Mouse (Mus musculus): Measurements from ENCODE around the gene Chd1.
"Not testable (repeated sequence)": the region's sequence is repeated elsewhere in the genome, so short reads cannot be mapped to it uniquely, and the experiment has no call there.

Gene Chd1

GRCm38 (mm10) chr17:15737346-15737917 is 32.7 kb downstream of the Chd1 start:
- no peak for DNase-seq

GRCm38 (mm10) chr17:15741836-15742235 is 37.1 kb downstream of the Chd1 start:
- no peak for DNase-seq

GRCm38 (mm10) chr17:15742953-15743352 is 38.2 kb downstream of the Chd1 start:
- no peak for DNase-seq

- DNase-seq = no peak
Measured at GRCm38 (mm10) chr17:15743379-15743778, 38.6 kb downstream of the Chd1 start.

- DNase-seq = no peak
Measured at GRCm38 (mm10) chr17:15746696-15747095, 41.9 kb downstream of the Chd1 start.

- no peak for DNase-seq
Measured at GRCm38 (mm10) chr17:15748022-15748421, 43.3 kb downstream of the Chd1 start.

GRCm38 (mm10) chr17:15751264-15751663 is 46.5 kb downstream of the Chd1 start:
- not testable (repeated sequence) for DNase-seq

GRCm38 (mm10) chr17:15761191-15761590 is 56.4 kb downstream of the Chd1 start:
- peak; percentile 41 to 47 for DNase-seq

GRCm38 (mm10) chr17:15769081-15769724 is 64.4 kb downstream of the Chd1 start:
- peak; percentile 59 to 62 for DNase-seq

GRCm38 (mm10) chr17:15773956-15774355 is 69.2 kb downstream of the Chd1 start:
- DNase-seq = peak; percentile 34 to 40

GRCm38 (mm10) chr17:15774565-15775215 is 69.9 kb downstream of the Chd1 start:
- peak; percentile 21 to 25 for DNase-seq

GRCm38 (mm10) chr17:15776349-15776748 is 71.6 kb downstream of the Chd1 start:
- DNase-seq = no peak

GRCm38 (mm10) chr17:15777979-15778378 is 73.2 kb downstream of the Chd1 start:
- peak; percentile 73 to 78 for DNase-seq

- DNase-seq = peak; percentile 46 to 59
Measured at GRCm38 (mm10) chr17:15787036-15787435, 82.3 kb downstream of the Chd1 start.

- no peak for DNase-seq
Measured at GRCm38 (mm10) chr17:15790716-15791115, 85.9 kb downstream of the Chd1 start.

GRCm38 (mm10) chr17:15799195-15799793 is 94.5 kb downstream of the Chd1 start:
- no peak for DNase-seq

- DNase-seq = peak; percentile 30 to 32
Measured at GRCm38 (mm10) chr17:15804008-15804812, 99.4 kb downstream of the Chd1 start.

- no peak for DNase-seq
Measured at GRCm38 (mm10) chr17:15807295-15807984, 102.7 kb downstream of the Chd1 start.

- no peak for DNase-seq
Measured at GRCm38 (mm10) chr17:15808015-15808414, 103.2 kb downstream of the Chd1 start.

- no peak for DNase-seq
Measured at GRCm38 (mm10) chr17:15808468-15809374, 104.0 kb downstream of the Chd1 start.

GRCm38 (mm10) chr17:15809949-15810348 is 105.2 kb downstream of the Chd1 start:
- DNase-seq = no peak
